Mouse (Mus musculus) frontal cortex, adult (tissue): ENCODE data around the gene Crlf3.

ENCODE experiments used
- ATAC-seq: cut with Nextera tagmentation; 2 replicates; pipeline ENCODE4 v1.9.2; 2017; ENCODE audit warnings: mild to moderate bottlenecking, moderate library complexity, mixed read lengths; ENCODE audit not compliant: low TSS enrichment

Gene Crlf3

DNA sequence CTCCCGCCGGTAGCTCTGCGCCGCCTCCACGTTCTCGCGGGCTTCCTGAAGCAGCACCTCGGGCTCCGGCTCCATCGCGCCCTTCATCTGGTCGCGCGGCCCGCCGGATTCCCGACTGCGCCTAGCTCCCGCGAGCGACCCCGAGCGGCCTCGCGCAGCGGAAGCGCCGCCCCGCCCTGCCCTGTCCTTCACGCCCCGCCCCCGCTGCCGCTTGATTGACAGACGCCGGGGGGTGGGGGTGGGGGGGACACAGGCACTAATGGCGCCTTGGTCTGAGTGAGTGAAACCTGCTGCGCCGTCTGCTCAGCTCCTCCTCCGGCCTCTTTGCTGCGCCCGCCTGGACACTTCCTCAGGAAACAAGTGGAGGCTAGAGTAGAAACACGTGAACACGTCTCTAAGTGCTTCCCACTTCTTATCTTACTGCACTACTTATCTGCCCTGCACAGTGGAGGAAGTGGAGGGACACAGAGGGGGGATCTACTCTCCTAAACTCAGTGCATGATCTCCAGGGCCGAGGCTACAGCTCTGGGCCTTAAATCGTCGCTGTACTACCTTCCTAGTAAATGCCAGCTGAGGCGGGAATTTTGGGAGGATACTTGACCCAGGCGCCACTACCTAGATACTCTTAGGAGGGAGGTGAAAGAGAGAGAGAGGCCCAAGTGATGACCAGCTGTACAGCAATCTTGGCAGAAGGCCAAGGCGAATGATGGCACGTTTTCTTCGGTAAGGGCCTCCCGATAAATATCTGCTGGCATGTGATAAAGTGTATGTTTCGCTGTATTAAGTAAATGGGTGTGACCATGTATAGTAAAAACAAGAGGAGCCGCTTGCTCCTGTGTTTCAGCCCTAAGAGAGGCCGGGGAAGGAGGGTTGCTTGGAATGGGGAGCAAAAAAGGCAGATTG lies at the start of gene Crlf3:
Gene Crlf3 (minus strand): TSS at position 166 of the 903 bp plus-strand sequence.
- ATAC-seq, result peak; percentile 85

DNA sequence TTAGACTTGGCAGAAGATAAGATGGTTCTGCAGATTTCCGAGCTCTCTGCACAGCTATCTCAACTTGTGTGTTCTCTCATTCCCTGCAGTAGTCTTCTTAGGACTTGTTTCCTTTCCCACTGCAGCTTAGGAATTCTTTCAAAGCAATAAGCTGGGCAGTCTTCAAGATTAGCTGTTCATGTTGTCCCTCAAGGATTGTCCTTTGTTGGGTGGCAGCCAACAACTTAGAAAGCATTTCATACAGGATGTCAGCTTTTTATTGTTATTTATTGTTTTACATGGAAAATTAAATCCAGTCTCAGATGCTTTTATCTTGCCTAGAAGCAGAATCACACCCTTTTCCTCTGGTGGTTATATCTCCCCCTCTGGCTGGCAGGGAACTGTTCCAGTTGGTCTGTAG lies 35.6 kb upstream of the Crlf3 start:
- ATAC-seq, result no peak

DNA sequence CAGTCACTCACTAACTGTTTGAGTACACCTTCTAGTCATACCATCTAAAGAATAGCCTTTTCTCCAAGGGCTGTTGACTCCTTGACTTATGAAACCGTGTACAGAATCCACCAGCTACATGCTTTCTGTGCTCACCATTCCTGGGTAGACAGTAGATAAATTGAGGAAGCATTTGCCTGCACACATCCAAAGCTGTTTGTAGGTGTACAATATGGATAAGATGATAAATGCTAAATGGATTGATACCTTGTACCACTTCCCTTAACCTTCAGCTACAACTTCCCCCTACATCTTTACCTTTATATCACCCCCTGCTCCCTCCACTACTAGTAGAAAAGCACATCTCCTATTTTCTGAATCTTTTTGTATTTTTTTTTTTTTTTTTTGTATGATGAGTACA lies 23.6 kb upstream of the Crlf3 start:
- ATAC-seq, result no peak

DNA sequence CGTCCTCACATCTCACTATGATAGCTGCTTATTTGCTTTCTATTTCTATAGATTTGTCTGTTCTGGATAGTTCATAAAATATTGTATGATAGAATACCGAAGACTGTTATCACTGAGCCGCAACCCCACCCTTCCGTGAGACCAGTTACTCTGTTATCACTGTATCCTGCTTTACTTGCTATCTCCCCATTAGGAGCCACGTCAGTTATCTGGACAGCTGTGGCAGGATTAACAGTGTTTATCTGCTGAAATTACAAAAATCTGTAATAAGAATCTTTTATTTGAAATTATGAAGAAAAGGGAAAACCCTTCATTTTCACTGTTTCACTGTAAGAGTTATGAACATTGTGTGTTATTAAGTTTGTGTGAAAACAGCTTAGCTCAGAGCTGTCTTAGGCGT lies 20.5 kb upstream of the Crlf3 start:
- ATAC-seq, result no peak

DNA sequence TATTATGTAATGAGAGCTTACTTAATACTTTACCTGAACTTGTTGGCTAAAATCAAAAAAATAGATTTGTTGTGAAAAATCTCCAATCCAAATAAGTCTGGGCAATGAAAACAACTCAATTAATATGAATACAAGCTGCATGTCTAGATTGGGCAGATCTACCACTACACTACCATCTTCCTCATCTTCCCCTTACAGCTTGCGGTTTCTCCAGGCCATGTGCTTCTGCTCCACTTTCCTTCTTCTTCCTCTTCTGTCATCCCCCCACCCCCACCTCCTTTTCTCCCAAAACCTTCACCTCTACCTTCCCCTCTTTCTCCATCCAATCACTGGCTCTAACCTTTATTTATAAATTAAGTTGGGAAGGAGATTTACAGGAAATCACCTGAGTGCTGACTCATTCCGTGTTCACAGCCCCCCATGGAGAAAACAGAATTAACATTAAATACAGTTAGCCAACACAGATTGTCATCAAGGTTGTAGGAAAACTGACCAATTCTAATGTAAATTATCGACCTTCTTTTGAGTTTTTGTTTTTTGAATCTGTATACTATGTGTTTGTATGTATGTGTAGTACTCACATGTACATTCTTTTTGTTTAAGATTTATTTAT lies 17.8 kb upstream of the Crlf3 start:
- ATAC-seq, result no peak

- ATAC-seq, result no peak
Measured at GRCm38 (mm10) chr11:80090555-80091164, 9.9 kb upstream of the Crlf3 start.

- no peak for ATAC-seq
Measured at GRCm38 (mm10) chr11:80089817-80090214, 9.0 kb upstream of the Crlf3 start.

- ATAC-seq, result 0 out of 2 replicates have a peak, but pooled peaks have one; percentile 44
Measured at GRCm38 (mm10) chr11:80088917-80089816, 8.4 kb upstream of the Crlf3 start, which contains the start of gene Atad5. Atad5 (plus strand) TSS chr11:80089400.

GRCm38 (mm10) chr11:80086844-80087243 lies 6.1 kb upstream of the Crlf3 start:
- ATAC-seq, result peak; percentile 86

- no peak for ATAC-seq
Measured at GRCm38 (mm10) chr11:80085356-80086055, 4.7 kb upstream of the Crlf3 start.

DNA sequence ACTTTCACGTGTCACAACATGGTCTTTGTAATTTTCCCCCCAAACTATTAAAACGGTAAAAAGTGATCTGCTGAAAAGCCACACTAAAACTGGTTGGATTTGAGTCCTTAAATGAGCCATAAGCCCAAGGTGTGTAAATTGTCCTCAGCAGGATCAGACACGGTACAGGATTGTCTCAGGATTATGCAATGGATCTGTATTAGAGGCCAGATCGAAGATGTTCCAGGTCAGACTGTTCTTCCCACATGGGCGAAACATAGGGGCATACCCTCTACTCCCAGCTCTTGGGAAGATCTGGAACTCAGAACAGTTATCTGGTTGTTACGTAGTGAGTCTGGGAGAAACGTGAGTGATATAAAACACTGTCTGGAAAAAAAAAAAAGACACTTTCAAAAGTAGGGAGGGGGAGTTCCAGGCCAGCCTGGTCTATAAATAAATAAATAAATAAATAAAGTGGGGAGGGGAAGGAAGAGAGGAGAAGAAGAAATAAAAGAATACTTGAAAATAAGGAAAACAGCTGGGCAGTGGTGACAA lies 1.1 kb upstream of the Crlf3 start:
- ATAC-seq, result no peak

DNA sequence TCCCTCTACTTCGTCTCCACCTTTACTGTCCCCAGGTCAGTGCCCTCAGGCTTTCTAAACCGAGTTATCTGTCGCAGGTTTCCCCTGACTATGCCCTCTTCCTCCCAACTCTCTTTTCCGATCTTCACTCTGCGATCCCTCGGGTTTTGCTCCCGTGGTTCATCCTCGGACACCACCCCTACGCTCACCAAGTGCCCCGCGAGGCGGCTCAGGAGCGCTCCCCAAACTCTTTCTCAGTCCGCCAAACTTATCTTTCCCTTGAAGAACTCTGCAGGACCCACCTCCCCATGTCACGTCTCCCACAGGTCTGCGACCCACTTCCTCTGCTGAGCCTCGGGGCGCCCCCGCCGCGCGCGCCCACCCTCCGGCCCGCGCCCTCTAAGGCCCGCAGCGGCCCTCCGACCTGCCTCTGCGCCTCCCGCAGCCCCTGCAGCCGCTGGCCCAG lies 388 bp downstream of the Crlf3 start:
- peak; percentile 24 for ATAC-seq

- no peak for ATAC-seq
Measured at GRCm38 (mm10) chr11:80079751-80080150, 1.0 kb downstream of the Crlf3 start.

DNA sequence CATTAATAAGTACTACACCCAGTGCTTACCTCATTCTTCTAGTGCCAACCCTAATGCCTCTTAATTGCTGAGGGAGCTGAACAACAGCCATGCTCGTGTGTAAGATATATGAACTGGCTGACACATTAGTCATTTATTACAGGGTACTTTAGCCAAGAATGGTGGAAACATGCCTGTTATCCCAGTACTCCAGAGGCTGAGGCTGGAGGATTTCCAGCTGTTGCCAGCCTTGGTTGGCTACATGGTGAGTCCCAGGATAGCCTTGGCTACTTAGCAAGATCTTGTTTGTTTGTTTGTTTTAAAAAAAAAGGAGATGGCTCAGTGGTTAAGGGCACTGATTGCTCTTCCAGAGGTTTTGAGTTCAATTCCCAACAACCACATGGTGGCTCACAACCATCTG lies 2.0 kb downstream of the Crlf3 start:
- no peak for ATAC-seq

GRCm38 (mm10) chr11:80077784-80078545 lies 2.8 kb downstream of the Crlf3 start:
- ATAC-seq, result no peak

DNA sequence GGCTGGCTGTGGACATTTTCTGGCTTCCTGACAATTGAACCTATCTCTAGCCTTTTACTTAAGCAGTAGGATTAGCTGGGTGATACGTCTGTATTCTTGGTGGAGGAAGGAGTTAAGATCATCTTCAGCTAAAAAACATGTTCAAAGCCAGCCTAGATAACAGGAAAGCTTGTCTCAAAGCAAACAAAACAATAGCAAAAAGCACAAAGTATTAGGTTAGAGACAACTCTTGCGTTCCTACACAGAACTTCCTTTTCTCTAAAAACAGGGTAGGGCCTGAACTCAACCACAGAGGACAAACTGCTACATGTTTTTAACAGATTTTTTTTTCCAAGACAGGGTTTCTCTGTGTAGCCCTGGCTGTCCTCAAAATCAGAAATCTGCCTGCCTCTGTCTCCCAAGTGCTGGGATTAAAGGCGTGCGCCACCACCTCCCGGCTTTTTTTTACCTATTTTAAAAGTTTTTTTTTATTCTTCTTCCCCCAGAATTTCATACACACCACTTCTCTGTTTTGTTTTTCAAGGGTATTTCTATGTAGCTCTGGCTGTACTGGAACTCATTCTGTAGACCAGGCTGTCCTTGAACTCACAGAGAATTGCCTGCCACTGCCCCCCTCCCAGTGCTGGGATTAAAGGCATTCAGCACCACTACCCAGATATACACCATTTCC lies 5.0 kb downstream of the Crlf3 start:
- no peak for ATAC-seq

GRCm38 (mm10) chr11:80072365-80072764 lies 8.4 kb downstream of the Crlf3 start:
- ATAC-seq, result no peak

GRCm38 (mm10) chr11:80071039-80071438 lies 9.8 kb downstream of the Crlf3 start:
- ATAC-seq, result no peak

- ATAC-seq, result no peak
Measured at GRCm38 (mm10) chr11:80069815-80070214, 11.0 kb downstream of the Crlf3 start.
